Mouse (Mus musculus): ENCODE measurements around the gene Bicd2. TPM values are rescaled to one million over a fixed set of nuclear protein-coding genes. Genes with fewer than 3 reads are reported as not detected.

Bicd2 gene
- polyA plus RNA-seq, 1 experiment from 2014 or later: 22.9 TPM

DNA sequence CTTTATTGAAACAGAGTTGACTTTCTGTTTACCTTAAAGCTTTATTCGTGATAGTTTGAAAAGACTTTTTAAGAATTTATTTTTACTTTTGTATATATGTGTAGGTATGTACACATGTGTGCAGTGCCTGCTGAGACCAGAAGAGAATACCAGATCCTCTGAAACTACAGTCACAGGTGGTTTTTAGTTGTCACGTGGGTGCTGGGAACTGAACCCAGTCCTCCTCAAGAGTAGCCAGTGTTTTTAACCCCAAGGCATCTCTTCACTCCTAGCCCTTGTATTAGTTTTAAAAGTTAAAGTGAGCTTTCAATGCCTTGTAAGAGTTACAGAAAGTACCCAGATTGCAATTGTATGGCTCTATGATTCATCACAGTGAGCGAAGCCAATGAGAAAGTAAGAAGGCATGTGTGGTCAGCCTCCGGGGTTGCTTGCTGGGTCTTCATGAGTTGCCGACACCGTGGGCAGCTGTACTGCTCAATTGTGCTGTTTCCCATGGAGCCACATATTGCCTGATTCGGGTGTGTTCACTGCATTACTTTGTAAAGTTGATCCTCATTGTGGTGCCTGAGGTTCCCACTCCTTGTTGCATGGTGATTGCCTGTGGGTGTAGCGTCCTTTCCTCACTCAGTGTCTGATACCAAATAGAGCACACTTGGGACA, 16.1 kb downstream of the Bicd2 start:
- Histone ChIP-seq H3K4me3 (ENCODE audit: low read depth, low read length) (no peak overlapping the region), H3K27ac (replicated peaks; ENCODE audit: low read depth, low read length) (no peak overlapping the region), H3K4me1 (ENCODE audit: control insufficient read depth, insufficient read depth, low read length) (no peaks in the 10 kb centered on the region), H3K27me3 (ENCODE audit: control insufficient read depth, insufficient read depth, low read length) (no peaks in the 10 kb centered on the region), H3K36me3 (replicated peaks; ENCODE audit: control insufficient read depth, insufficient read depth, low read depth, low read length) (no peaks in the 10 kb centered on the region), H3K4me2 (ENCODE audit: low read depth, low read length) (no peak overlapping the region), H3K9ac (replicated peaks; ENCODE audit: low read length) (no peak overlapping the region), H3K9me3 (replicated peaks; ENCODE audit: control insufficient read depth, low read length) (no peaks in the 10 kb centered on the region)
- no peak for DNase-seq (ENCODE audit: low spot score)
- no peak for ATAC-seq (replicated peaks; ENCODE audit: insufficient number of reproducible peaks, low FRiP score, low TSS enrichment, low read depth)
- 96% methylated on average over 8 of the region's 8 CpGs for WGBS

- Histone ChIP-seq H3K4me2 (ENCODE audit: low read depth, low read length) (no peak overlapping the region), H3K4me3 (ENCODE audit: low read depth, low read length) (no peak overlapping the region), H3K4me1 (ENCODE audit: control insufficient read depth, insufficient read depth, low read length) (no peaks in the 10 kb centered on the region), H3K27ac (replicated peaks; ENCODE audit: low read depth, low read length) (no peak overlapping the region), H3K27me3 (ENCODE audit: control insufficient read depth, insufficient read depth, low read length) (no peaks in the 10 kb centered on the region), H3K9ac (replicated peaks; ENCODE audit: low read length) (no peak overlapping the region), H3K36me3 (replicated peaks; ENCODE audit: control insufficient read depth, insufficient read depth, low read depth, low read length) (no peaks in the 10 kb centered on the region), H3K9me3 (replicated peaks; ENCODE audit: control insufficient read depth, low read length) (no peaks in the 10 kb centered on the region)
- ATAC-seq (replicated peaks; ENCODE audit: insufficient number of reproducible peaks, low FRiP score, low TSS enrichment, low read depth) (no peak), DNase-seq (ENCODE audit: low spot score) (no peak)
- 96% methylated on average over 3 of the region's 3 CpGs for WGBS
These were observed 16.8 kb downstream of the Bicd2 start for GRCm38 (mm10) chr13:49358184-49358583.

DNA sequence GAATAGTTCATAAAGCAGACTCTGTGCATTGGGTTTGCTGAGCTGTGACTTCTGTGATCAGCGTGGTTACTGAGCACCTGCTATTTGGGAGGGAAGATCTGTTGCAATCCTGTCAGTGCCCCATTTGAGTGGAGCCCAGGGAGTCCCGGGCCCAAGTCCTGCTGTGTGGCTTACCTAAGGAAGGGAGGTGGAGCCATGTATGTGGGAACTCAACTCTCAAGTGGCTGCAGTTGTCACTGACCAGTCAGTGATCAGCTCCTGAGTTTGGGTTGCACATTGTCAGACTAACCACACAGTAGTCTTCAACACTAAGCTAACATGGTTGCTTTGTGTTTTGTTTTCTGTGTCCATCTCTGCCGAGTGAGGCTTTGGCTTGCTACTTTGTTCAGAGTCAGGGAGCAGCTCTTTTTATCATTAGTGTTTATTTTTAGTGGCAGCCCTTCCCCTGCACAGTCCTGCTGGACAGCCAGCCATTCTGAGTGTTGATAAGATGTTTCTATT, 19.6 kb downstream of the Bicd2 start:
- WGBS: 52% methylated on average over 3 of the region's 3 CpGs
- H3K27ac ChIP-seq (replicated peaks; ENCODE audit: low read depth, low read length): no peak overlapping the region
- H3K9ac ChIP-seq (replicated peaks; ENCODE audit: low read length): no peak overlapping the region
- no peaks in the 10 kb centered on the region for H3K27me3 ChIP-seq (ENCODE audit: control insufficient read depth, insufficient read depth, low read length)
- no peaks in the 10 kb centered on the region for H3K9me3 ChIP-seq (replicated peaks; ENCODE audit: control insufficient read depth, low read length)
- H3K36me3 ChIP-seq (replicated peaks; ENCODE audit: control insufficient read depth, insufficient read depth, low read depth, low read length): no peaks in the 10 kb centered on the region
- no peak overlapping the region for H3K4me3 ChIP-seq (ENCODE audit: low read depth, low read length)
- H3K4me1 ChIP-seq (ENCODE audit: control insufficient read depth, insufficient read depth, low read length): no peaks in the 10 kb centered on the region
- ATAC-seq (replicated peaks; ENCODE audit: insufficient number of reproducible peaks, low FRiP score, low TSS enrichment, low read depth) (no peak), DNase-seq (ENCODE audit: low spot score) (no peak)
- no peak overlapping the region for H3K4me2 ChIP-seq (ENCODE audit: low read depth, low read length)

GRCm38 (mm10) chr13:49362364-49362763, 21.0 kb downstream of the Bicd2 start:
- Histone ChIP-seq H3K4me1 (ENCODE audit: control insufficient read depth, insufficient read depth, low read length) (no peaks in the 10 kb centered on the region), H3K4me2 (ENCODE audit: low read depth, low read length) (no peak overlapping the region), H3K36me3 (replicated peaks; ENCODE audit: control insufficient read depth, insufficient read depth, low read depth, low read length) (no peaks in the 10 kb centered on the region), H3K4me3 (ENCODE audit: low read depth, low read length) (no peak overlapping the region), H3K9ac (replicated peaks; ENCODE audit: low read length) (no peak overlapping the region), H3K27me3 (ENCODE audit: control insufficient read depth, insufficient read depth, low read length) (no peaks in the 10 kb centered on the region), H3K27ac (replicated peaks; ENCODE audit: low read depth, low read length) (no peak overlapping the region), H3K9me3 (replicated peaks; ENCODE audit: control insufficient read depth, low read length) (no peaks in the 10 kb centered on the region)
- ATAC-seq (replicated peaks; ENCODE audit: insufficient number of reproducible peaks, low FRiP score, low TSS enrichment, low read depth) (no peak), DNase-seq (ENCODE audit: low spot score) (no peak)
- WGBS: 81% methylated on average over 7 of the region's 7 CpGs

GRCm38 (mm10) chr13:49362804-49363203, 21.4 kb downstream of the Bicd2 start:
- WGBS: 85% methylated on average over 2 of the region's 2 CpGs
- no peaks in the 10 kb centered on the region for H3K36me3 ChIP-seq (replicated peaks; ENCODE audit: control insufficient read depth, insufficient read depth, low read depth, low read length)
- H3K4me2 ChIP-seq (ENCODE audit: low read depth, low read length): no peak overlapping the region
- no peak for ATAC-seq (replicated peaks; ENCODE audit: insufficient number of reproducible peaks, low FRiP score, low TSS enrichment, low read depth)
- H3K9me3 ChIP-seq (replicated peaks; ENCODE audit: control insufficient read depth, low read length): no peaks in the 10 kb centered on the region
- no peak overlapping the region for H3K9ac ChIP-seq (replicated peaks; ENCODE audit: low read length)
- H3K27me3 ChIP-seq (ENCODE audit: control insufficient read depth, insufficient read depth, low read length): no peaks in the 10 kb centered on the region
- H3K4me3 ChIP-seq (ENCODE audit: low read depth, low read length): no peak overlapping the region
- no peak overlapping the region for H3K27ac ChIP-seq (replicated peaks; ENCODE audit: low read depth, low read length)
- no peaks in the 10 kb centered on the region for H3K4me1 ChIP-seq (ENCODE audit: control insufficient read depth, insufficient read depth, low read length)
- DNase-seq (ENCODE audit: low spot score): no peak

GRCm38 (mm10) chr13:49364716-49365115, 23.3 kb downstream of the Bicd2 start:
- Histone ChIP-seq H3K27ac (replicated peaks; ENCODE audit: low read depth, low read length) (no peak overlapping the region), H3K4me1 (ENCODE audit: control insufficient read depth, insufficient read depth, low read length) (no peaks in the 10 kb centered on the region), H3K27me3 (ENCODE audit: control insufficient read depth, insufficient read depth, low read length) (no peaks in the 10 kb centered on the region), H3K4me3 (ENCODE audit: low read depth, low read length) (no peak overlapping the region), H3K9ac (replicated peaks; ENCODE audit: low read length) (no peak overlapping the region), H3K4me2 (ENCODE audit: low read depth, low read length) (no peak overlapping the region), H3K36me3 (replicated peaks; ENCODE audit: control insufficient read depth, insufficient read depth, low read depth, low read length) (no peaks in the 10 kb centered on the region), H3K9me3 (replicated peaks; ENCODE audit: control insufficient read depth, low read length) (no peaks in the 10 kb centered on the region)
- no peak for ATAC-seq (replicated peaks; ENCODE audit: insufficient number of reproducible peaks, low FRiP score, low TSS enrichment, low read depth)
- no peak for DNase-seq (ENCODE audit: low spot score)
- 82% methylated on average over 2 of the region's 2 CpGs for WGBS

DNA sequence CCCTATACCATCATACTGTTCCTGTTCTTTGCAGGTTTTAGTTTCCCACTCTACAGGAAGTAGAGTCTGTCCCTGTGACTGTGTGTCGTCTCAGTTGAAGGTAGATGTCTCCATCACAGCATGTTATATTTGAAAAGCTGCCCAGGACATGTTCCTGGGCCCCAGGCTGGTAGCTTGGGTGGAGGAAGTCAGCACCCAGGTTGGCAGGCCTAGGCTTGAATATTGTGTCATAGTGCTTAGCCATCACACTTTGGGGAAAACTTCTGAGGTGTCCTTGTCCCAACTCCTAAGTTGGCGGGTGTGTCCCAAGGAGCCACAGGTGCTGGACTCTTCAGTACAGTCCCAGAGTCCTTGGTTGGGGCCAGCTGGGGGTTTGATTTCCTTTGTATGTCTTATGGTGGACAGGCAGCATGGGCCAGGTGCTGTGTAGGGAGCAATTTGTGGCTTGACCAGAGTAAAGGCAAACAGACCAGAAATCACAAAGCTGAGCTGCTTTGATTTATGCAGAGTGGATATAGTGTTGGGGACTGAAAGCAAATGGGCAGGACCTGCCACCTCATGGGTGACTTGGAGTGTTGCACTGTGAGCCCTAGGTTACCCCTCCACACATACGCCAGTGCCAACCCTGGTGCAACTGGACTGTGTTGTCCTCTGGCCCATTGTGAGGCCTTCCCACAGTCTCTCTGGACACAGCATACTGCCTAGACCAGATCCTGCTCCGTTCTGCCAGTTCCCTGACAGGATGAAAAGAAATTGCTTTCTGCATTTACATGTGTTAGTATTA, 26.5 kb downstream of the Bicd2 start:
- Histone ChIP-seq H3K36me3 (replicated peaks; ENCODE audit: control insufficient read depth, insufficient read depth, low read depth, low read length) (no peaks in the 10 kb centered on the region), H3K4me2 (ENCODE audit: low read depth, low read length) (no peak overlapping the region), H3K4me3 (ENCODE audit: low read depth, low read length) (no peak overlapping the region), H3K9ac (replicated peaks; ENCODE audit: low read length) (no peak overlapping the region), H3K9me3 (replicated peaks; ENCODE audit: control insufficient read depth, low read length) (no peaks in the 10 kb centered on the region), H3K4me1 (ENCODE audit: control insufficient read depth, insufficient read depth, low read length) (0 out of 2 replicates have a peak, but pooled peaks cover 2% of the 10 kb centered on the region), H3K27me3 (ENCODE audit: control insufficient read depth, insufficient read depth, low read length) (no peaks in the 10 kb centered on the region), H3K27ac (replicated peaks; ENCODE audit: low read depth, low read length) (no peak overlapping the region)
- no peak for DNase-seq (ENCODE audit: low spot score)
- no peak for ATAC-seq (replicated peaks; ENCODE audit: insufficient number of reproducible peaks, low FRiP score, low TSS enrichment, low read depth)
- 88% methylated on average over 4 of the region's 4 CpGs for WGBS

DNA sequence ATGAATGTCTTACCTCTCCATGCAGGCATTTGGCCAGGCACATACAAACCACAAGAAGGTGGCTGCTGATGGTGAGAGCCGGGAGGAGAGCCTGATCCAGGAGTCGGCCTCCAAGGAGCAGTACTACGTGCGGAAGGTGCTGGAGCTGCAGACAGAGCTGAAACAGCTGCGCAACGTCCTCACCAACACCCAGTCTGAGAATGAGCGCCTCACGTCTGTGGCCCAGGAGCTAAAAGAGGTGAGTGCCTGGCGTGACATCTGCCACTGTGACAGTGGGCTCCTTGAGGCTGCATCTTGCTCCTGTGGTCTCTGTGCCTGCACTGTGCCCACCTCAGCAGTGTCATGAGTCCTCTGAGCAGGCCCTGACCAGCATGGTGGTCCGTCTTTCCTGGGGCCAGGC, 28.0 kb downstream of the Bicd2 start:
- no peak overlapping the region for H3K4me3 ChIP-seq (ENCODE audit: low read depth, low read length)
- no peak for ATAC-seq (replicated peaks; ENCODE audit: insufficient number of reproducible peaks, low FRiP score, low TSS enrichment, low read depth)
- H3K4me2 ChIP-seq (ENCODE audit: low read depth, low read length): no peak overlapping the region
- H3K9me3 ChIP-seq (replicated peaks; ENCODE audit: control insufficient read depth, low read length): no peaks in the 10 kb centered on the region
- 95% methylated on average over 10 of the region's 10 CpGs for WGBS
- 0 out of 2 replicates have a peak, but pooled peaks cover 2% of the 10 kb centered on the region for H3K4me1 ChIP-seq (ENCODE audit: control insufficient read depth, insufficient read depth, low read length)
- H3K36me3 ChIP-seq (replicated peaks; ENCODE audit: control insufficient read depth, insufficient read depth, low read depth, low read length): no peaks in the 10 kb centered on the region
- no peaks in the 10 kb centered on the region for H3K27me3 ChIP-seq (ENCODE audit: control insufficient read depth, insufficient read depth, low read length)
- no peak overlapping the region for H3K9ac ChIP-seq (replicated peaks; ENCODE audit: low read length)
- DNase-seq (ENCODE audit: low spot score): no peak
- H3K27ac ChIP-seq (replicated peaks; ENCODE audit: low read depth, low read length): no peak overlapping the region

Measured in embryonic facial prominence, embryonic 11.5 days (tissue).